Mouse (Mus musculus): Measurements from ENCODE around the gene Abhd10.

DNA sequence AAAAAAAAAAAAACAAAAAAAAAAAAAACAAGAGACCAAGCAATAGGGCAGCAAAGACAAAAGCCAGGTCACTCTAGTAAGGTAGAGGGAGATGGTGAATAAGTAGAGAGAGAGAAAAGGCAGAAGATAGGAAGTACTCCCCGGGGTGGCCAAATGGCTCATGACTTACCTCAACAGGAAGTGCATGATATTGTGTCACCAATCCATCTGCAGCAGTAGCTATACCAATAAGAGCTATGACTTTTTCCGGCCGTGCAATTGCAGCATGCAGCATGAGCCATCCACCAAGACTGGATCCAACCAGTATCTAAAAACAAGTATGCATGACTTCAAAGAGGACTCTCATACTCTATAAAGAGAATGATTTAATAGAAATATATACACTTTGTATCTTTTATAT is 6.0 kb downstream of the Abhd10 start:
- TF ChIP-seq POLR2A (IDR thresholded peaks at IDR 0.05; ENCODE audit: low read depth, low read length) (no peak), CTCF (conservative IDR thresholded peaks at IDR 0.05; ENCODE audit: insufficient read depth, insufficient read length, low read depth, low read length) (no peak)
